Mouse (Mus musculus): ENCODE measurements around the gene Mrnip. TPM values are rescaled to one million over a fixed set of nuclear protein-coding genes. Genes with fewer than 3 reads are reported as not detected.
"Not testable (repeated sequence)": the region's sequence is repeated elsewhere in the genome, so short reads cannot be mapped to it uniquely, and the experiment has no call there.

The Mrnip gene
- 10 to 100 TPM in 1 of 2 experiments, 1 to 10 TPM in 1; 7.4 to 10.9 TPM for total RNA-seq (2021)
- long read RNA-seq, experiment 1, transcript Mrnip-201 (7 exons, 1,142 nt) = major isoform, 14 of 20 reads
- long read RNA-seq, experiment 1, partial matches to known transcripts = 5 of 20 reads
- long read RNA-seq, experiment 1, other reads (novel, unspliced or antisense) = 1 of 20 reads
- long read RNA-seq, experiment 2, transcript Mrnip-201 (7 exons, 1,142 nt) = major isoform, 8 of 12 reads
- long read RNA-seq, experiment 2, partial matches to known transcripts = 0 of 12 reads
- long read RNA-seq, experiment 2, other reads (novel, unspliced or antisense) = 4 of 12 reads

GRCm38 (mm10) chr11:50174111-50174729, at the start of gene Mrnip:
Gene Mrnip, plus strand, starts transcription at chr11:50174444.
- not testable (repeated sequence) for DNase-seq

GRCm38 (mm10) chr11:50127781-50128180, 46.5 kb upstream of the Mrnip start:
- no peak for DNase-seq

- DNase-seq = peak; percentile 94 to 96
Measured at GRCm38 (mm10) chr11:50130811-50131766, 43.2 kb upstream of the Mrnip start, which contains the start of gene Tbc1d9b. Gene Tbc1d9b, plus strand, starts transcription at chr11:50131396.

- no peak for DNase-seq
Measured at GRCm38 (mm10) chr11:50131801-50132201, 42.4 kb upstream of the Mrnip start.

DNA sequence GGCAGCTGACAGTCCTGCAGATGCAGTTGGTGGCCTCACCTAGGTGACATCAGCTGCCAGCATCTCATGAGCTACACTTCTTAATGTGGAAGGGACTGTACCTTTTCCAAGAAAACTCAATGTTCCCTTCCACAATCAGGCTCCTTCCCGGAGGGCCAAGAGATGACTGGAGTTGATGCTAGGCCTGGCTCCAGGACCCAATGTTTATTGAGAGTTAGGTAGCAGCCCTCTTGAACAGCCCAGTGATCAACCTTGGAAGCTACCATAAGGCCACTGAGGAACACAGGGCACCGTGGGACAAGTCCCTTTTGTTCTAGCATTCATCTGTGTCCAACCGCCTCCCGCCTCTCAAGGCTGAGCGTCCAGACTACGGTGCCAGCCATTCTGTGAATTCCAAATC, 42.0 kb upstream of the Mrnip start:
- no peak for DNase-seq

DNA sequence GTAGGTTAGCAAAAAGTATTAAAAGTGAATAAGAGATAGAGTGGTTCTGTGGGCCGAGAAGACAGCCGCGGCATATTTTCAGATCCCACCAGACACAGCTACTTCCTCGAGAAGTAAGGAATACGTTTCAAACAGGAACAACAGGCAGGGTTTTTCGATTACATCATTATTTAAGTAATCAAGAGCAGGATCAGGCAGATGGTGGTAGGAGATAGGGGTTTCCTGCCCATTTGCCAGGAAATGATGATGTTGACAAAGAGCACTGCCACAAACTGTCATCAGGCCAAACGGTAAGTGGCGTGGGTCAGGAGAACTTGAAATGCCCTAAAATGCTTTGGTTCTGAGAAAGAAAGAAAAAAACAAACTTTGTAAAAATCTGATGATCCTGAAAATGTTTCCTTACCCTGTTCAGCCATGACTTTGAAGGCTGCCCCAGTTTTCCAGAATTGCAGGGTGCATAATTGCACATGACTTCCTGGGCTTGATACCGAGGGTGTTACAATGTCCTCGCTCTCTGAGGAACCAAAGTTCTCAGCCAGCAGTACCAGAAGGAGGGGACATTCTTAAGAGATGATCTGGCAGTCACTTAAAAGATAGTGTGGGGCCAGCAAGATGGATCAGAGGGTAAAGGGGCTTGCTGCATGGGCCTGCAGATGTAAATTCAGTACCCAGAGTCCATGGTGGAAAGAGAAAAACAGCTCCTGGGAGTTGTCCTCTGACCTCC, 39.9 kb upstream of the Mrnip start:
- no peak for DNase-seq

DNA sequence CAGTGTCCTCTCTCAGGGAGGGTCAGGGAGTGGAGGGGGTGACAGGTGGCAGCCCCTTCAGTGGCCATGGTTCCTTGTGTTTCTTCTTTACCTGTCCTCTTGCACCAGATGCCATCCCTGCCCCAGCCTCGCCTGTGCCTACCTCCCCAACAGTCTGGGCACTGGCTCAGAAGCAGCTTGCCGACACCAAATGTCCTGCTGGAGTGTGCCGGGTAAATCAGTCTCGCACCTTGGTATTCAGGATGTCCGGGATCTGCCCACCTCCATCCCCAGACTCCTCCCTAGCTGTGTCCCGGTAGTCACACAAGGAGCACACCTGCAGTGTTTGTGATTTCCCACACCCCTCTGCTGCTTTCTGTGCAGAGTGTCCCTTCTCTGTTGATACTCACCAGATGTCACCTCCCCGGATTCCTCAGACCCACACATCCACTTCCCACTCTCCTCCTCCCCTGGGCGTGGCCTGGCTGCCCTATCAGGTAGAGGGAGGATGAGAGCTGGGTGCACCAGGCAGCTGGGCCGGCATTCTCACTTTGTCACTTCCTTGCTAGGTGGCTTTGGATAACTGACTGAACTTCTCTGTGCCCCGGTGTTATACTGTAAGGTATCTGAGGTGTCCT, 35.9 kb upstream of the Mrnip start:
- no peak for DNase-seq

DNA sequence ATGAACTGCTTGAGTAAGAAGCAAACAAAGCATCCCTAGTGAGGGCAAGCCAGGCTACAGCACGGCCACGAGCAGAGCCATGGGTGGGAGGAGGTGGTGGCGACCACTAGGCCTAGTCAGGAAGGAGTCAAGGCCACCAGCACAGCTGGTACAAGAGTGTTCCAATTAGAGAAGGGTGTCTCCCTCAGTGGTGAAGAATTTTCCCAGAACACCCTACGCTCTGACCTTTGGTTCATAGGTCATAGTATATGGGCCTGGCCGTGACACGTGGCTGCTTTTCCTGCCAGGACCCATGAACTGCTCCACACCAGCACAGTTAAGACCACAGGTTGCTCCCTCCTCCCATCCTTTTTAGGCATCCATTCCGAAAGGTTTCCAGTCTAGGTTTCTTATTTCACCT, 34.7 kb upstream of the Mrnip start:
- DNase-seq = no peak

DNA sequence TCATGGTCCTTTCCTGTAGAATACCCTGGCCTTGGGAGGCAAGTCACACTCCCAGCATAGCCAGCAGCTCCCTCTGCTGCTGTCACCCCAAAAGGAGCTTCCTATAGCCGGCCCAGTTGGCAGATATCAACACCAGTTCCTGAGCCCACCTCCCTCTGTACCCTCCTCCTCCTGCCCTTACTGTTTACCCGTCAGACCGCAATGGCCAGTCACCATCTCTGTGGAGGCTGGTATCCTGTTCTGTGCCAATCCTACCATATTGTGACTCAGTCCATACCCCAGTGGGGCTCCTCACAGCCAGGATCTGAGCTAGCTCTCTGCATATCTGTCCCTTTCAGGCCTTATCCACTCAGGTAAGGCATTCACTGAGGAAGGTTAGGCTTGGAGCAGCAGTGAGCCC, 28.7 kb upstream of the Mrnip start:
- no peak for DNase-seq

DNA sequence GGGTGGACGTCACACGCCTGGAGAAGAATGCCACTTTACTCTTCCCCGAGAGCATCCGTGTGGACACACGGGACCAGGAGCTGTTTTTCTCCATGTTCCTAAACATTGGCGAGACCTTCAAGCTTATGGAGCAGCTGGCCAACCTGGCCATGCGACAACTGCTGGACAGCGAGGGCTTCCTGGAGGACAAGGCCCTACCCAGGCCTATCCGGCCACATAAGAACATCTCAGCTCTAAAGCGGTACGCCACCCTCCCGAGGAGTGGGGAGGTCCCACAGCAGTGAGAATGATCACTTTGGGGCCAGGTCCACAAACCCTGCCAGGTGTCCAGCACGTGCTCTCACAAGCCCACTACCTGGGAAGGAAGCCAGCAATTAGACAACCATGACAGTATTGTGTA, 28.1 kb upstream of the Mrnip start:
- no peak for DNase-seq

DNA sequence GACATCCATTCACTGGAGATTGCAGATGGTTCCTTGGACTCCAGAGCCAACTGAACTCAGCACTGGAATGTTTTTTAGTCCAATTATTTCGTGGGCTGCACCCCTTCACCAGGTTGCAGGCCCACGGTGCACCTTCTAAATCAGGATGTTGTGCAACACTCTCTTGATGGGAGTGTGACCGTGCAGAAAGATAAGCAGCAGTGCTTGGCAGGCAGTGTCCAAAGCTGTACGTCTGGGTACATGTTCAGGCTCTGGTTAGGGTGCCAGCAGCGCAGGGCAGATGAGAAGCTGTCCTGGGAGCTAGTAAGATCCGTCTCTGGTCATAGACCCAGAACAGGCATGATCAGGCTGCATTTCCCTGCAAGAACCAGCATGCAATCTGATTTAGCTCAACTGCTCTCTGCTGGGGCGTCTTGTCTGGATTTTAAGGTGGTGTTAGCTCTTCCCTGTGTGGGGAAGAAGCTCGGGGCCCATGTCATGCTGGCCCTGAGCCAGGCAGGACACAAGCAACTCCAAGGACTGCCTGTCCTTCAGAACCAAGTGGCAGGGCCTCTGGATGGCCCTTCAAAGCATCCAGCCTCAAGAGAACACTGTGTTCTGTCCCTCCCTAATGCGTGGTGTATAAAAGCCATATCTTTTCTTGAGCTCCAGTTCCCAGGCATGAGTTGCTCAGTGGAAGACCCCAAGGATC, 26.8 kb upstream of the Mrnip start:
- DNase-seq = peak; percentile 77 to 83

GRCm38 (mm10) chr11:50147958-50148476, 26.2 kb upstream of the Mrnip start:
- DNase-seq = no peak

GRCm38 (mm10) chr11:50149200-50149599, 25.0 kb upstream of the Mrnip start:
- DNase-seq = peak; percentile 37 to 47

- DNase-seq = no peak
Measured at GRCm38 (mm10) chr11:50149603-50150150, 24.6 kb upstream of the Mrnip start.

DNA sequence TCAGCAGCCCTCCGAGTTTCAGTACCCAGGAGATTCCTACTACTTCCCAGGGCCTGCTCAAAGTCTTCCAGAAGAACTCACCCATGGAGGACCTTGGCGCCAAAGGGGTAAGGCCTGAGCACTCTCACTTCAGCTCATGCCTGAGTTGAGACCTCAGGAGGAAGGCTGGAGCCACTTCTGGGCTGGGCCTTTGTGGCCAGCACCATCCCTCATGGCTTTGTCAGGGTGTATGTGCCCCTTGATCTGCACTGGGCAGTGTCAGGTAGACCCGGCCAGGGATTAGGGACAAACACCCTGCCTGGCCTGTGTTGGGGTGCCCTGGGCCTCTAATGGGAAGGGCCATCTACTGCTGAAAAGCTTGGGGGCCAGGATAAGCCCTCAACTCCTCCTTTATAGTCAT, 22.9 kb upstream of the Mrnip start:
- DNase-seq = no peak

GRCm38 (mm10) chr11:50154166-50154565, 20.1 kb upstream of the Mrnip start:
- DNase-seq = no peak

- DNase-seq = no peak
Measured at GRCm38 (mm10) chr11:50154777-50155520, 19.3 kb upstream of the Mrnip start.

GRCm38 (mm10) chr11:50155785-50156184, 18.5 kb upstream of the Mrnip start:
- no peak for DNase-seq

GRCm38 (mm10) chr11:50156725-50157258, 17.5 kb upstream of the Mrnip start:
- no peak for DNase-seq

Measured in adrenal gland, postnatal 36 days (tissue).